Mouse (Mus musculus): ENCODE results near the gene Aes. TPM values are rescaled to one million over a fixed set of nuclear protein-coding genes. Genes with fewer than 3 reads are reported as not detected.

The Aes gene
- polyA plus RNA-seq, 1 experiment from 2014 or later: 412 TPM

DNA sequence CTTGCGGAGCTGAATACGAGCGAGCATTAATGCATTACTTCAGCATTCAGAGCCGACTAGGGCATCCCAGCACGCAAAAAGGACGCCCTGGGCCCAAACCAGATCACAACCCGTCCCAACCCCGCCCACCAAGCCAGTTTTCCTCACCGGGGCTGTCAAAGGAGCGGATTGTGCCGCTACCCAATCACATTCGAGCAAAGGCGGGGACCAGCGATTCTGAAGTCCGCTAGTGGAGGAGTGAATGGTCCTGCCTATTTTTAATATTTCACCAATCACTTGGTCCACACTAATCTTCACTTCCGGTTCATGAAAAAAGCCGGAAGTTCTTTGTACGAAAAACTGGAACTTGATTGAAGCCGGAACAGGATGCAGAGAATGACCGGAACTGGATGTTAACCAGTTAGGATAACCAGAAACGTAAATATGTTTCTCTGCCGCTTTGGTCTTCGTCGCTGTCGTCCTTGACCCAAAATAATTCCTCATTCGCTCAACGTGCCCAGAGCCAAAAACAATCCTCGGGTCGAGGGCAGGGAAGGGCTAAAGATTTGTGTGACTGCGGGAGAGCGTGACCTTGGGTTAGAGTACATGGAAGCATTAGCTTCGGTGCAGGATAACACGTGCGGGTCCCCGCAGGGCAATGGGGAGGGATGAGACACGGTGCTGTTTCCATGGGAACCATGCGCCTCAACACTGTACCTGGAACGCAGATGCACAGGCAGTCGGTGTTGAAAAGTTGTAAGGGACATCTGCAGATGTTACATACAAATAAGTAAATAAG is 46.9 kb downstream of the Aes start, which contains the start of gene BC025920:
Gene BC025920 (plus strand): TSS at position 297 of the 778 bp plus-strand sequence.
- no peaks in the 10 kb centered on the region for H3K27me3 ChIP-seq (replicated peaks; ENCODE audit: control insufficient read depth, insufficient read depth, low read length)
- H3K9ac ChIP-seq (ENCODE audit: low read depth, low read length): peak within 1 kb of the TSS; percentile 59
- H3K9me3 ChIP-seq (ENCODE audit: control insufficient read depth, low read length): 0 out of 2 replicates have a peak, but pooled peaks cover 5% of the 10 kb centered on the region
- peak; percentile 99 for DNase-seq (ENCODE audit: low spot score)
- ATAC-seq (ENCODE audit: low read depth): peak; percentile 92
- H3K4me3 ChIP-seq (ENCODE audit: low read depth, low read length): peak within 1 kb of the TSS; percentile 48
- under 1% methylated on average over 39 of the region's 39 CpGs for WGBS
- peak within 1 kb of the TSS; percentile 88 for H3K27ac ChIP-seq (replicated peaks; ENCODE audit: low read depth, low read length)
- 0 out of 2 replicates have a peak, but pooled peaks cover 4% of the 10 kb centered on the region for H3K36me3 ChIP-seq (ENCODE audit: control insufficient read depth, insufficient read depth, low read length)
- peak within 1 kb of the TSS; percentile 78 for H3K4me2 ChIP-seq (ENCODE audit: low read depth, low read length)
- peaks cover 18% of the 10 kb centered on the region for H3K4me1 ChIP-seq (ENCODE audit: control insufficient read depth, insufficient read depth, low read length)

DNA sequence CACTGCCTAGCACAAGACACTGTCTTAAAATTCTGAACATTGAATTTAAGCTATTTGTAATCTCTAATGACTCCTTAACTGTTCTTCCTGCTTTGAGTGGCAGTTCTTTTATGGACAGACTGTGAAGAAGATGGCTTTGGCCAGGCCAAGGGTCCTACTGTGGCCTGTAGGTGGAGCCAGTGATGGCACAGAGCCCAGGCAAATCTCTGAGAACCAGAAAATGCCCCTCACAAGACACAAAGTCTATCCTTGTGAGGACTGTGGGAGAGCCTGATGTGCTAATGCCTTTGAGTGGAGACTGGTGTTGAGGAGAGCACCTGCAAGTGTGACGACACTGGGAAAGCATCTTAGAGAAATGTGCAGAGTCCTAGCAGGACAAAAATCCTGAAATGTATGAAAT is 49.0 kb downstream of the Aes start:
- WGBS: 83% methylated on average over 1 of the region's 1 CpGs
- no peak for ATAC-seq (ENCODE audit: low read depth)
- H3K36me3 ChIP-seq (ENCODE audit: control insufficient read depth, insufficient read depth, low read length): 0 out of 2 replicates have a peak, but pooled peaks cover 4% of the 10 kb centered on the region
- peaks cover 6% of the 10 kb centered on the region for H3K4me1 ChIP-seq (ENCODE audit: control insufficient read depth, insufficient read depth, low read length)
- H3K9ac ChIP-seq (ENCODE audit: low read depth, low read length): no peak overlapping the region
- H3K9me3 ChIP-seq (ENCODE audit: control insufficient read depth, low read length): 0 out of 2 replicates have a peak, but pooled peaks cover 8% of the 10 kb centered on the region
- no peaks in the 10 kb centered on the region for H3K27me3 ChIP-seq (replicated peaks; ENCODE audit: control insufficient read depth, insufficient read depth, low read length)
- DNase-seq (ENCODE audit: low spot score): no peak
- H3K4me2 ChIP-seq (ENCODE audit: low read depth, low read length): no peak overlapping the region
- H3K4me3 ChIP-seq (ENCODE audit: low read depth, low read length): no peak overlapping the region
- no peak overlapping the region for H3K27ac ChIP-seq (replicated peaks; ENCODE audit: low read depth, low read length)

DNA sequence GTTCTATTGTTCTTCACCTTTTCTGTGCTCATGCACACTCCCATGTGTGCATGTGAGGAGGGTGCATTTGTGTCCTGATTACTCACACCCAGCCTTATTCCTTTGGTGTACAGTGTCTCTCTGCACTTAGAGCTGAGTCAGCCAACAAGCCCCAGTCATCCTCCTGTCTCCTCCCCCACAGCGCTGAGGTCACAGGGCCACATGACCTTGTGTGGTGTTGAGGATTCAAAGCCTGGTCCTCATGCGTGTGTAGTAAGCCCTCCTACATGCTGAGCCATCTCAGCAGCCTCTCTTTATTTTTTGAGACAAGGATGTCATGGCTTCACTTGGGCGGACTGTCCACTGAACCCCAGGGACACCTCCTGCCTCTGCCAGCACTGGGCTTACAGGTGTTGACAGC is 53.5 kb downstream of the Aes start:
- Histone ChIP-seq H3K4me3 (ENCODE audit: low read depth, low read length) (no peak overlapping the region), H3K27me3 (replicated peaks; ENCODE audit: control insufficient read depth, insufficient read depth, low read length) (no peaks in the 10 kb centered on the region), H3K4me2 (ENCODE audit: low read depth, low read length) (no peak overlapping the region), H3K9me3 (ENCODE audit: control insufficient read depth, low read length) (0 out of 2 replicates have a peak, but pooled peaks cover 8% of the 10 kb centered on the region), H3K4me1 (ENCODE audit: control insufficient read depth, insufficient read depth, low read length) (no peaks in the 10 kb centered on the region), H3K27ac (replicated peaks; ENCODE audit: low read depth, low read length) (no peak overlapping the region), H3K9ac (ENCODE audit: low read depth, low read length) (no peak overlapping the region), H3K36me3 (ENCODE audit: control insufficient read depth, insufficient read depth, low read length) (0 out of 2 replicates have a peak, but pooled peaks cover 4% of the 10 kb centered on the region)
- WGBS: 58% methylated on average over 3 of the region's 3 CpGs
- ATAC-seq (ENCODE audit: low read depth) (no peak), DNase-seq (ENCODE audit: low spot score) (no peak)

DNA sequence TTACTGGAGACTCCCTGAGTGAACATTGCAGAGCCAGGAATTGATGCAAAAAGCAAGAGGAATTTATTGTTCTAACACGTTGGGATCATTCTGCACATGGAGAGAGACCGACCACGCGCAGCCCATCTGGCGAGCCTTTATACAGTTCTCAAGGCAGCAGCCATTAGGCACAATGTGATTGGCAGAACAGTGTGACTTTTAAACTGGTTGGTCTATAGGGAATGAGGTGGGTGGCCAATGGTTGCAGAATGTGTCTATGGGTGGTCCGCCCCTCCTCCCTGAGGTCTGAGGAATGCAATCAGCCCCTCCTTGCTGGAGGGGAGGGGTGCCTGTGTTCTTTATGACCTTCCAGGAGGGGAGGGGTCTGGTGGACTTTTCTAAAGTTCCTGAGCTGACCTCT is 56.2 kb downstream of the Aes start:
- H3K36me3 ChIP-seq (ENCODE audit: control insufficient read depth, insufficient read depth, low read length): no peaks in the 10 kb centered on the region
- H3K4me3 ChIP-seq (ENCODE audit: low read depth, low read length): no peak overlapping the region
- H3K27ac ChIP-seq (replicated peaks; ENCODE audit: low read depth, low read length): no peak overlapping the region
- no peak overlapping the region for H3K4me2 ChIP-seq (ENCODE audit: low read depth, low read length)
- no peaks in the 10 kb centered on the region for H3K27me3 ChIP-seq (replicated peaks; ENCODE audit: control insufficient read depth, insufficient read depth, low read length)
- H3K4me1 ChIP-seq (ENCODE audit: control insufficient read depth, insufficient read depth, low read length): no peaks in the 10 kb centered on the region
- DNase-seq (ENCODE audit: low spot score) (no peak), ATAC-seq (ENCODE audit: low read depth) (no peak)
- no peak overlapping the region for H3K9ac ChIP-seq (ENCODE audit: low read depth, low read length)
- H3K9me3 ChIP-seq (ENCODE audit: control insufficient read depth, low read length): 0 out of 2 replicates have a peak, but pooled peaks cover 8% of the 10 kb centered on the region
- WGBS: 55% methylated on average over 5 of the region's 6 CpGs

Other genes starting within 250 kb of the Aes start
- gene Cactin, start 238.4 kb upstream of the Aes start, polyA plus RNA-seq (2014; fragmentation: Nextera tagmentation; extraction: Ambion mirVana): 27.0 and 27.5 TPM in 2 replicates
- 6.7 and 8.7 TPM in 2 replicates for gene Tbxa2r, start 230.8 kb upstream of the Aes start, polyA plus RNA-seq (2014; fragmentation: Nextera tagmentation; extraction: Ambion mirVana)
- gene Gipc3, start 216.2 kb upstream of the Aes start, polyA plus RNA-seq (2014; fragmentation: Nextera tagmentation; extraction: Ambion mirVana): 0.04 and 0.14 TPM in 2 replicates
- 66.8 and 78.7 TPM in 2 replicates for gene Hmg20b, start 209.0 kb upstream of the Aes start, polyA plus RNA-seq (2014; fragmentation: Nextera tagmentation; extraction: Ambion mirVana)
- gene Mfsd12, start 202.0 kb upstream of the Aes start, polyA plus RNA-seq (2014; fragmentation: Nextera tagmentation; extraction: Ambion mirVana): 6.8 and 9.8 TPM in 2 replicates
- 0.31 and 0.71 TPM in 2 replicates for gene 4930404N11Rik, start 193.7 kb upstream of the Aes start, polyA plus RNA-seq (2014; fragmentation: Nextera tagmentation; extraction: Ambion mirVana)
- 69.5 and 90.1 TPM in 2 replicates for gene Fzr1, start 181.0 kb upstream of the Aes start, polyA plus RNA-seq (2014; fragmentation: Nextera tagmentation; extraction: Ambion mirVana)
- 61.4 and 67.1 TPM in 2 replicates for gene Dohh, start 175.1 kb upstream of the Aes start, polyA plus RNA-seq (2014; fragmentation: Nextera tagmentation; extraction: Ambion mirVana)
- gene Gm48551, start 175.0 kb upstream of the Aes start, polyA plus RNA-seq (2014; fragmentation: Nextera tagmentation; extraction: Ambion mirVana): 2.4 and 2.6 TPM in 2 replicates
- 0.77 and 0.88 TPM in 2 replicates for gene Gm48552, start 170.5 kb upstream of the Aes start, polyA plus RNA-seq (2014; fragmentation: Nextera tagmentation; extraction: Ambion mirVana)
- gene Smim24, start 166.4 kb upstream of the Aes start, polyA plus RNA-seq (2014; fragmentation: Nextera tagmentation; extraction: Ambion mirVana): 3.9 and 4.1 TPM in 2 replicates
- gene Nfic, start 103.9 kb upstream of the Aes start, polyA plus RNA-seq (2014; fragmentation: Nextera tagmentation; extraction: Ambion mirVana): 100.0 and 103 TPM in 2 replicates
- gene Celf5, start 76.8 kb upstream of the Aes start, polyA plus RNA-seq (2014; fragmentation: Nextera tagmentation; extraction: Ambion mirVana): 1.4 and 1.9 TPM in 2 replicates
- 64.7 and 82.4 TPM in 2 replicates for gene Ncln, start 63.1 kb upstream of the Aes start, polyA plus RNA-seq (2014; fragmentation: Nextera tagmentation; extraction: Ambion mirVana)
- gene S1pr4, start 59.4 kb upstream of the Aes start, polyA plus RNA-seq (2014; fragmentation: Nextera tagmentation; extraction: Ambion mirVana): 0.65 and 0.73 TPM in 2 replicates
- 3.1 and 4.5 TPM in 2 replicates for gene Gna15, start 35.3 kb upstream of the Aes start, polyA plus RNA-seq (2014; fragmentation: Nextera tagmentation; extraction: Ambion mirVana)
- gene Gna11, start 14.3 kb upstream of the Aes start, polyA plus RNA-seq (2014; fragmentation: Nextera tagmentation; extraction: Ambion mirVana): 87.7 and 88.4 TPM in 2 replicates
- gene Tle2, start 15.1 kb downstream of the Aes start, polyA plus RNA-seq (2014; fragmentation: Nextera tagmentation; extraction: Ambion mirVana): 30.2 and 39.4 TPM in 2 replicates
- gene Tle6, start 41.6 kb downstream of the Aes start, polyA plus RNA-seq (2014; fragmentation: Nextera tagmentation; extraction: Ambion mirVana): 17.1 and 17.8 TPM in 2 replicates
- gene BC025920, start 46.8 kb downstream of the Aes start, polyA plus RNA-seq (2014; fragmentation: Nextera tagmentation; extraction: Ambion mirVana): 0.20 and 0.61 TPM in 2 replicates
- gene Sirt6, start 68.3 kb downstream of the Aes start, polyA plus RNA-seq (2014; fragmentation: Nextera tagmentation; extraction: Ambion mirVana): 24.4 and 29.0 TPM in 2 replicates
- 7.2 and 7.3 TPM in 2 replicates for gene Ankrd24, start 69.1 kb downstream of the Aes start, polyA plus RNA-seq (2014; fragmentation: Nextera tagmentation; extraction: Ambion mirVana)
- 3.3 and 3.7 TPM in 2 replicates for gene Gm10778, start 89.6 kb downstream of the Aes start, polyA plus RNA-seq (2014; fragmentation: Nextera tagmentation; extraction: Ambion mirVana)
- 13.1 and 16.2 TPM in 2 replicates for gene Zfp433, start 145.3 kb downstream of the Aes start, polyA plus RNA-seq (2014; fragmentation: Nextera tagmentation; extraction: Ambion mirVana)
- gene Gm3055, start 211.7 kb downstream of the Aes start, polyA plus RNA-seq (2014; fragmentation: Nextera tagmentation; extraction: Ambion mirVana): 9.9 and 10.2 TPM in 2 replicates